Mouse (Mus musculus): ENCODE results near the gene Numa1.

DNA sequence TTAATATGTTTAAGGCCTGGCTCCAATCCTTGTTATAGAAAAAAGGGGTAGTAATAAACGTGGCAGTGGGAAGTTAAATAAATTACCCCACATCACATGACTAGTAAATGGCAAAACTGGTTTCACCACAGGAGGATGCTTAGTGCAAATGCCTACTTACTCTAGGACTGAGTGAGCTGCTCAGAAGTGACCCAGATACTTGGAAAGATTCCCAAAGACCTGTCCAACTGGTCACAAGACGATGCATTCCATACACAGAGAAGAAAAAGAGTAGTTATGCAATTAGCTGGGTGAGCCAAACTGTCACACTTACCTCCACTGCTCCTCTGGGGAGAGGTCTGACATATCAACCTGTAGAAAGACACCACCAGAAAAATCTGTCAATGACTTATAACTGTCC, 108.4 kb downstream of the Numa1 start:
- TF ChIP-seq POLR2A (IDR thresholded peaks at IDR 0.05; ENCODE audit: borderline replicate concordance, insufficient read depth, low read length) = no peak
- TF ChIP-seq CTCF (IDR thresholded peaks at IDR 0.05; ENCODE audit: borderline replicate concordance, insufficient read depth, low read depth, low read length) = no peak
